Mouse (Mus musculus): Measurements from ENCODE around the gene Col4a3bp. TPM values are rescaled to one million over a fixed set of nuclear protein-coding genes. Genes with fewer than 3 reads are reported as not detected.
A peak's percentile ranks its signal among the peaks of the same experiment; 100 is the strongest.

Gene Col4a3bp
- polyA plus RNA-seq, 1 experiment = 0.74 TPM

- no peak overlapping the region for H3K4me3 ChIP-seq (replicated peaks)
- TF ChIP-seq TAL1 (IDR thresholded peaks at IDR 0.05; ENCODE audit: low read length) = no peak
- no peak for TF ChIP-seq GATA1 (IDR thresholded peaks at IDR 0.05; ENCODE audit: low read length)
- peaks cover 9% of the 10 kb centered on the region for H3K4me1 ChIP-seq (ENCODE audit: control insufficient read depth)
- H3K36me3 ChIP-seq (ENCODE audit: control insufficient read depth) = no peaks in the 10 kb centered on the region; the same call in none of the 2 replicates
- H3K9me3 ChIP-seq (ENCODE audit: control insufficient read depth, low read length) = no peaks in the 10 kb centered on the region
- no peaks in the 10 kb centered on the region for H3K27me3 ChIP-seq (ENCODE audit: control insufficient read depth)
These were observed 10.2 kb upstream of the Col4a3bp start for GRCm38 (mm10) chr13:96532176-96532575.

DNA sequence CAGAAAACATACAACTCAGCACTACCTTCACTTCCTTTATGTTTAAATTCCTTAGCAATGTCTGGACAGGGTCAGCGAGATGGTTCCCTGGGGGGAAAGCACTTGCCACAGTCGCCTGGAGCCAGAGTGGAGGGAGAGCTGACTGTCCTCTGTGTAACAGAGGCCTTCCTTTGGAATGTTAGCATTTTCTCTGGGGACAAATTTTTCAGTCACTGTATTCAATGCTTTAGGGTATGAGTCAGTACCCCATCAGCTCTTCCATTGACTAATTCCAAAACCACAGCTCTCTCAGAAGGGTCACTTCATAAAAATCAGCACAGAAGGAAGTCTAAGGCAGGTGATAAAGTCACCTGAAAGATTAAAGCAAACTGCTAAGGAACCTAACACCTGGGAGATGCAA lies 8.7 kb upstream of the Col4a3bp start:
- Histone ChIP-seq H3K36me3 (ENCODE audit: control insufficient read depth) (no peaks in the 10 kb centered on the region; the same call in none of the 2 replicates), H3K4me3 (replicated peaks) (no peak overlapping the region), H3K4me1 (ENCODE audit: control insufficient read depth) (peaks cover 8% of the 10 kb centered on the region), H3K27me3 (ENCODE audit: control insufficient read depth) (no peaks in the 10 kb centered on the region), H3K9me3 (ENCODE audit: control insufficient read depth, low read length) (no peaks in the 10 kb centered on the region)
- TF ChIP-seq TAL1 (IDR thresholded peaks at IDR 0.05; ENCODE audit: low read length) (no peak), GATA1 (IDR thresholded peaks at IDR 0.05; ENCODE audit: low read length) (no peak)

- no peak overlapping the region for H3K4me3 ChIP-seq (replicated peaks)
- TF ChIP-seq GATA1 (IDR thresholded peaks at IDR 0.05; ENCODE audit: low read length) (no peak), TAL1 (IDR thresholded peaks at IDR 0.05; ENCODE audit: low read length) (no peak)
- peaks cover 20% of the 10 kb centered on the region for H3K4me1 ChIP-seq (ENCODE audit: control insufficient read depth)
- no peaks in the 10 kb centered on the region for H3K9me3 ChIP-seq (ENCODE audit: control insufficient read depth, low read length)
- no peaks in the 10 kb centered on the region for H3K27me3 ChIP-seq (ENCODE audit: control insufficient read depth)
- peaks cover 2% of the 10 kb centered on the region; the same call in 1 of the 2 replicates for H3K36me3 ChIP-seq (ENCODE audit: control insufficient read depth)
These were observed 5.4 kb upstream of the Col4a3bp start for GRCm38 (mm10) chr13:96536821-96537572.

GRCm38 (mm10) chr13:96538103-96538502 lies 4.3 kb upstream of the Col4a3bp start:
- Histone ChIP-seq H3K9me3 (ENCODE audit: control insufficient read depth, low read length) (no peaks in the 10 kb centered on the region), H3K4me1 (ENCODE audit: control insufficient read depth) (peaks cover 18% of the 10 kb centered on the region), H3K4me3 (replicated peaks) (no peak overlapping the region), H3K27me3 (ENCODE audit: control insufficient read depth) (no peaks in the 10 kb centered on the region), H3K36me3 (ENCODE audit: control insufficient read depth) (peaks cover 2% of the 10 kb centered on the region; the same call in 1 of the 2 replicates)
- TF ChIP-seq TAL1 (IDR thresholded peaks at IDR 0.05; ENCODE audit: low read length) = no peak
- no peak for TF ChIP-seq GATA1 (IDR thresholded peaks at IDR 0.05; ENCODE audit: low read length)

GRCm38 (mm10) chr13:96541381-96541780 lies 1.0 kb upstream of the Col4a3bp start:
- H3K27me3 ChIP-seq (ENCODE audit: control insufficient read depth) = no peaks in the 10 kb centered on the region
- peak overlapping the region; percentile 100 for H3K4me3 ChIP-seq (replicated peaks)
- peaks cover 2% of the 10 kb centered on the region; the same call in 1 of the 2 replicates for H3K36me3 ChIP-seq (ENCODE audit: control insufficient read depth)
- H3K9me3 ChIP-seq (ENCODE audit: control insufficient read depth, low read length) = no peaks in the 10 kb centered on the region
- TF ChIP-seq GATA1 (IDR thresholded peaks at IDR 0.05; ENCODE audit: low read length) (no peak), TAL1 (IDR thresholded peaks at IDR 0.05; ENCODE audit: low read length) (no peak)
- peaks cover 35% of the 10 kb centered on the region for H3K4me1 ChIP-seq (ENCODE audit: control insufficient read depth)

DNA sequence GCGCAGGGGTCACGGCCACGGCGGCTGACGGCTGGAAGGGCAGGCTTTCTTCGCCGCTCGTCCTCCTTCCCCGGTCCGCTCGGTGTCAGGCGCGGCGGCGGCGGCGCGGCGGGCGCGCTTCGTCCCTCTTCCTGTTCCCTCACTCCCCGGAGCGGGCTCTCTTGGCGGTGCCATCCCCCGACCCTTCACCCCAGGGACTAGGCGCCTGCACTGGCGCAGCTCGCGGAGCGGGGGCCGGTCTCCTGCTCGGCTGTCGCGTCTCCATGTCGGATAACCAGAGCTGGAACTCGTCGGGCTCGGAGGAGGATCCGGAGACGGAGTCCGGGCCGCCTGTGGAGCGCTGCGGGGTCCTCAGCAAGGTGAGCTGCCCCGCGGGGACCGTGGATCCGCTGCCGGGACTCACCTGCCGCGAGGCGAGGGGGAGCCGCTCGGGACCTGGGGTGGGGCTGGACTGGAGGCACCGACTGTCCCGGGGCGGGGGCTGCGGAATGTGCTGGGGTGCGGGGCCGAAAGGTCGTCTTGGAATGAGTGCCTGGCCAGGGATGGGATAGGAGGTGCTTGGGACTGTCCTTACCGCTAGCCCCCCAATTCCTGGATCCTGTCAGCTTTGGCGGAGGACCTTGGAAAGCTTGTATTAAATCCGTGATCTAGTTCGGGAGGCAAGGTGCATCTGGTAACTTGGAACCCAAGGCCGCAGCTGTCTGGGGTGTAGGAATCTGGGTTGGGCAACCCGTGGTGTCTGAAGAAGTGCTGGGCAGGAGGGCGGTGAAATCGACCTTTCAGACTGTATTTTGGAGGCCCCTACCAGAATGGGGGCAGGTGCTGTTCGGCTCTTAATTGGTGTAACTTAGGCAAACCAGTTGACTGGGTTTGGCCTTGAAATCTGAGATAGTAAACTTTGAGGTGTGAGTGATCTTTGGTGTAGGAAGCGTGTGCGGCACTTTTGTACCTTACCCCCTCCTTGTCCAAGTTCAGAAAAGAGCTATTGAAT lies 778 bp downstream of the Col4a3bp start:
- Histone ChIP-seq H3K27me3 (ENCODE audit: control insufficient read depth) (no peaks in the 10 kb centered on the region), H3K36me3 (ENCODE audit: control insufficient read depth) (peaks cover 2% of the 10 kb centered on the region; the same call in 1 of the 2 replicates), H3K4me3 (replicated peaks) (peak overlapping the region; percentile 100), H3K9me3 (ENCODE audit: control insufficient read depth, low read length) (no peaks in the 10 kb centered on the region), H3K4me1 (ENCODE audit: control insufficient read depth) (peaks cover 33% of the 10 kb centered on the region)
- TF ChIP-seq TAL1 (IDR thresholded peaks at IDR 0.05; ENCODE audit: low read length) (no peak), GATA1 (IDR thresholded peaks at IDR 0.05; ENCODE audit: low read length) (no peak)

GRCm38 (mm10) chr13:96544506-96544905 lies 2.1 kb downstream of the Col4a3bp start:
- H3K27me3 ChIP-seq (ENCODE audit: control insufficient read depth) = no peaks in the 10 kb centered on the region
- H3K9me3 ChIP-seq (ENCODE audit: control insufficient read depth, low read length) = no peaks in the 10 kb centered on the region
- TF ChIP-seq TAL1 (IDR thresholded peaks at IDR 0.05; ENCODE audit: low read length) (no peak), GATA1 (IDR thresholded peaks at IDR 0.05; ENCODE audit: low read length) (no peak)
- H3K4me3 ChIP-seq (replicated peaks) = no peak overlapping the region
- H3K36me3 ChIP-seq (ENCODE audit: control insufficient read depth) = peaks cover 5% of the 10 kb centered on the region
- peaks cover 33% of the 10 kb centered on the region for H3K4me1 ChIP-seq (ENCODE audit: control insufficient read depth)

- Histone ChIP-seq H3K27me3 (ENCODE audit: control insufficient read depth) (no peaks in the 10 kb centered on the region), H3K36me3 (ENCODE audit: control insufficient read depth) (peaks cover 5% of the 10 kb centered on the region), H3K9me3 (ENCODE audit: control insufficient read depth, low read length) (no peaks in the 10 kb centered on the region), H3K4me3 (replicated peaks) (no peak overlapping the region), H3K4me1 (ENCODE audit: control insufficient read depth) (peaks cover 21% of the 10 kb centered on the region)
- no peak for TF ChIP-seq GATA1 (IDR thresholded peaks at IDR 0.05; ENCODE audit: low read length)
- no peak for TF ChIP-seq TAL1 (IDR thresholded peaks at IDR 0.05; ENCODE audit: low read length)
These were observed 4.8 kb downstream of the Col4a3bp start for GRCm38 (mm10) chr13:96547250-96547649.

- Histone ChIP-seq H3K27me3 (ENCODE audit: control insufficient read depth) (no peaks in the 10 kb centered on the region), H3K4me3 (replicated peaks) (no peak overlapping the region), H3K4me1 (ENCODE audit: control insufficient read depth) (peaks cover 21% of the 10 kb centered on the region), H3K36me3 (ENCODE audit: control insufficient read depth) (peaks cover 7% of the 10 kb centered on the region), H3K9me3 (ENCODE audit: control insufficient read depth, low read length) (no peaks in the 10 kb centered on the region)
- TF ChIP-seq TAL1 (IDR thresholded peaks at IDR 0.05; ENCODE audit: low read length) (no peak), GATA1 (IDR thresholded peaks at IDR 0.05; ENCODE audit: low read length) (no peak)
These were observed 5.5 kb downstream of the Col4a3bp start for GRCm38 (mm10) chr13:96547941-96548340.
